Mouse (Mus musculus) MEL (cell line): ENCODE data around the gene Slc34a1. TPM values are rescaled to one million over a fixed set of nuclear protein-coding genes. Genes with fewer than 3 reads are reported as not detected.

Source experiments
- DNase-seq: peaks from one replicate; pipeline ENCODE4 v3.0.0; 2011; ENCODE audit warnings: low read depth, low spot score
- H3K27ac ChIP-seq: 2 replicates; pipeline ENCODE4 v1.5.1; 2012; ENCODE audit warnings: low read depth, mild to moderate bottlenecking, control low read depth, low read length, moderate library complexity; ENCODE audit not compliant: control insufficient read depth
- H3K27me3 ChIP-seq, 2 experiments: fragments of 150-350 bp in 1 of 2; sonication (generic) in 1 of 2; 2 replicates each; pipeline ENCODE4 v1.6.1; 2012; ENCODE audit warnings: low read length in 2 of 2, mild to moderate bottlenecking in 2 of 2, improper control_type of control experiment in 1 of 2, moderate library complexity in 1 of 2; ENCODE audit not compliant: insufficient read depth in 2 of 2, control insufficient read depth in 1 of 2
- H3K36me3 ChIP-seq, 2 experiments: 2 replicates each; pipeline ENCODE4 v1.6.1; 2012 to 2014; ENCODE audit warnings: low read length in 2 of 2, improper control_type of control experiment in 1 of 2, inconsistent platforms in 1 of 2, mild to moderate bottlenecking in 1 of 2; ENCODE audit not compliant: insufficient read depth in 2 of 2, control insufficient read depth in 1 of 2
- H3K4me1 ChIP-seq, 2 experiments: fragments of 150-350 bp in 1 of 2; sonication (generic) in 1 of 2; 2 replicates each; pipeline ENCODE4 v1.6.1; 2012; ENCODE audit warnings: low read length in 2 of 2, improper control_type of control experiment in 1 of 2, mild to moderate bottlenecking in 1 of 2; ENCODE audit not compliant: insufficient read depth in 2 of 2, control insufficient read depth in 1 of 2
- H3K4me3 ChIP-seq, 2 experiments: fragments of 150-350 bp in 1 of 2; sonication (generic) in 1 of 2; 2 replicates each; pipeline ENCODE4 v1.5.1; 2012; ENCODE audit warnings: low read depth in 2 of 2, low read length in 2 of 2, mild to moderate bottlenecking in 2 of 2, moderate library complexity in 2 of 2, control low read depth in 1 of 2, improper control_type of control experiment in 1 of 2; ENCODE audit not compliant: control insufficient read depth in 1 of 2, insufficient read depth in 1 of 2
- H3K79me2 ChIP-seq: 2 replicates; pipeline ENCODE4 v1.6.1; 2012; ENCODE audit warnings: mild to moderate bottlenecking, low read length, moderate library complexity; ENCODE audit not compliant: control insufficient read depth, poor library complexity, insufficient read depth
- H3K9ac ChIP-seq: 2 replicates; pipeline ENCODE4 v1.6.1; 2012; ENCODE audit warnings: low read depth, mild to moderate bottlenecking, control low read depth, low read length, moderate library complexity; ENCODE audit not compliant: control insufficient read depth, poor library complexity, severe bottlenecking
- H3K9me3 ChIP-seq: fragments of 150-350 bp; sonication (generic); replicated peaks from 2 replicates; pipeline ENCODE4 v1.6.1; 2012; ENCODE audit warnings: mild to moderate bottlenecking, low read length, improper control_type of control experiment, moderate library complexity; ENCODE audit not compliant: insufficient read depth
- BHLHE40 ChIP-seq: IDR thresholded peaks from 2 replicates; pipeline ENCODE4 v1.6.1; 2012; ENCODE audit warnings: low read depth, mild to moderate bottlenecking, inconsistent platforms, low read length, improper control_type of control experiment, borderline replicate concordance
- CTCF ChIP-seq, 3 experiments: IDR thresholded peaks in 2 of 3; conservative IDR thresholded peaks in 1 of 3; 2 replicates each; pipeline ENCODE4 v1.5.1; 2011 to 2012; ENCODE audit warnings: low read length in 3 of 3, low read depth in 2 of 3, mild to moderate bottlenecking in 2 of 3, improper control_type of control experiment in 1 of 3, inconsistent platforms in 1 of 3, mixed read lengths in 1 of 3, moderate library complexity in 1 of 3; ENCODE audit not compliant: control insufficient read depth in 1 of 3, insufficient read depth in 1 of 3, poor library complexity in 1 of 3, severe bottlenecking in 1 of 3
- E2F4 ChIP-seq: IDR thresholded peaks from 2 replicates; pipeline ENCODE4 v1.6.1; 2011; ENCODE audit warnings: low read depth, low read length, improper control_type of control experiment, borderline replicate concordance
- GABPA ChIP-seq: IDR thresholded peaks from 2 replicates; pipeline ENCODE4 v1.6.1; 2012; ENCODE audit warnings: low read depth, mild to moderate bottlenecking, inconsistent platforms, low read length, improper control_type of control experiment, moderate library complexity
- HCFC1 ChIP-seq: IDR thresholded peaks from 2 replicates; pipeline ENCODE4 v1.6.1; 2012; ENCODE audit warnings: low read depth, mild to moderate bottlenecking, inconsistent platforms, low read length, improper control_type of control experiment, moderate library complexity
- MAFK ChIP-seq: IDR thresholded peaks from 2 replicates; pipeline ENCODE4 v1.6.1; 2011; ENCODE audit warnings: low read depth, mild to moderate bottlenecking, low read length, improper control_type of control experiment, borderline replicate concordance
- MXI1 ChIP-seq: IDR thresholded peaks from 2 replicates; pipeline ENCODE4 v1.6.1; 2011; ENCODE audit warnings: mild to moderate bottlenecking, low read depth, low read length, improper control_type of control experiment
- MYC ChIP-seq: IDR thresholded peaks from 2 replicates; pipeline ENCODE4 v1.6.1; 2011; ENCODE audit warnings: low read depth, mild to moderate bottlenecking, low read length, improper control_type of control experiment, moderate library complexity
- NELFE ChIP-seq: IDR thresholded peaks from 2 replicates; pipeline ENCODE4 v1.6.1; 2011; ENCODE audit warnings: low read depth, low read length, improper control_type of control experiment
- POLR2AphosphoS5 ChIP-seq: IDR thresholded peaks from 2 replicates; pipeline ENCODE4 v1.6.1; 2012; ENCODE audit warnings: low read depth, borderline replicate concordance, mild to moderate bottlenecking, inconsistent platforms, low read length, moderate library complexity, mixed read lengths
- SIN3A ChIP-seq: IDR thresholded peaks from 2 replicates; pipeline ENCODE4 v1.6.1; 2012; ENCODE audit warnings: low read length, improper control_type of control experiment, inconsistent platforms
- TAL1 ChIP-seq: IDR thresholded peaks from 2 replicates; pipeline ENCODE4 v1.6.1; 2012; ENCODE audit warnings: mild to moderate bottlenecking, inconsistent platforms, low read length, moderate library complexity, mixed read lengths
- UBTF ChIP-seq: IDR thresholded peaks from 2 replicates; pipeline ENCODE4 v1.6.1; 2012; ENCODE audit warnings: low read depth, mild to moderate bottlenecking, inconsistent platforms, low read length, improper control_type of control experiment, moderate library complexity, borderline replicate concordance; ENCODE audit not compliant: insufficient read depth
- USF1 ChIP-seq: IDR thresholded peaks from 2 replicates; pipeline ENCODE4 v1.6.1; 2014; ENCODE audit warnings: low read depth, mild to moderate bottlenecking, inconsistent platforms, low read length, improper control_type of control experiment, moderate library complexity
- ZMIZ1 ChIP-seq: IDR thresholded peaks from 2 replicates; pipeline ENCODE4 v1.6.1; 2012; ENCODE audit warnings: low read depth, mild to moderate bottlenecking, inconsistent platforms, low read length, improper control_type of control experiment, moderate library complexity
- ZNF384 ChIP-seq: IDR thresholded peaks from 2 replicates; pipeline ENCODE4 v1.6.1; 2012; ENCODE audit warnings: low read depth, mild to moderate bottlenecking, inconsistent platforms, low read length, improper control_type of control experiment
- polyA plus RNA-seq, 2 experiments: library from polyadenylated mRNA; stranded (reverse) in 1 of 2; unstranded in 1 of 2; fragments of >175 nt in 1 of 2; fragments of >200 nt in 1 of 2; gene quantifications; 2 replicates each; pipeline versions ENCODE4 v1.2.1 to v1.2.4; 2012; ENCODE audit warnings: low replicate concordance in 2 of 2, low read depth in 1 of 2; ENCODE audit not compliant: insufficient read length in 2 of 2, insufficient read depth in 1 of 2, missing spikeins in 1 of 2
- total RNA-seq: library from RNA; depleted of rRNA; stranded (reverse); fragments of 300-350 nt; gene quantifications from 2 replicates; pipeline ENCODE4 v1.2.3, GENCODE M21; 2012

The Slc34a1 gene
- total and polyA plus RNA-seq, 3 experiments: not detected

DNA sequence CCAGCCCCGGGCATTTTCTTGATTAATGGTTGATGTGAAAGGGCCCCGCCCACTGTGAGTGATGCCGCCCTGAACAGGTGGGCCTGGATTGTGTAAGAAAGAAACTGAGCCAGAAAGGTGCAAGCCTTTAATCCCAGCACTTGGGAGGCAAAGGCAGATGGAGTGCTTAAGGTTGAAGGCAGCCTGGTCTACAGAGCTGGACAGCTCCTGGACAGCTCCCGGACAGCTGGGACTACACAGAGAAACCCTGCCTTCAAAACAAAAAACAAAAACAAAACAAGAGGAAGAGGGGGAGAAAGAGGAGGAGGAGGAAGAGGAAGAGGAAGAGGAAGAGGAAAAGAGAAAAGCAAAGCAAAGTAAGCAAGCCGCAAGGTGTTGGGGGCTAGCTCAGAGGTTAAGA, 21.2 kb downstream of the Slc34a1 start:
- Histone ChIP-seq H3K9me3 (no peaks in the 10 kb centered on the region), H3K79me2 (no peaks in the 10 kb centered on the region), H3K4me1 (peaks cover 0 to 8% of the 10 kb centered on the region in 2 experiments; a peak in 2 of 4 replicates), H3K36me3 (no peaks in the 10 kb centered on the region), H3K27ac (no peak overlapping the region), H3K4me3 (no peak overlapping the region), H3K9ac (no peak overlapping the region), H3K27me3 (no peaks in the 10 kb centered on the region)
- peak; percentile 40 for DNase-seq
- peak; percentile 95 for TF ChIP-seq SIN3A
- TF ChIP-seq ZMIZ1: no peak
- TF ChIP-seq MXI1: peak; percentile 76

DNA sequence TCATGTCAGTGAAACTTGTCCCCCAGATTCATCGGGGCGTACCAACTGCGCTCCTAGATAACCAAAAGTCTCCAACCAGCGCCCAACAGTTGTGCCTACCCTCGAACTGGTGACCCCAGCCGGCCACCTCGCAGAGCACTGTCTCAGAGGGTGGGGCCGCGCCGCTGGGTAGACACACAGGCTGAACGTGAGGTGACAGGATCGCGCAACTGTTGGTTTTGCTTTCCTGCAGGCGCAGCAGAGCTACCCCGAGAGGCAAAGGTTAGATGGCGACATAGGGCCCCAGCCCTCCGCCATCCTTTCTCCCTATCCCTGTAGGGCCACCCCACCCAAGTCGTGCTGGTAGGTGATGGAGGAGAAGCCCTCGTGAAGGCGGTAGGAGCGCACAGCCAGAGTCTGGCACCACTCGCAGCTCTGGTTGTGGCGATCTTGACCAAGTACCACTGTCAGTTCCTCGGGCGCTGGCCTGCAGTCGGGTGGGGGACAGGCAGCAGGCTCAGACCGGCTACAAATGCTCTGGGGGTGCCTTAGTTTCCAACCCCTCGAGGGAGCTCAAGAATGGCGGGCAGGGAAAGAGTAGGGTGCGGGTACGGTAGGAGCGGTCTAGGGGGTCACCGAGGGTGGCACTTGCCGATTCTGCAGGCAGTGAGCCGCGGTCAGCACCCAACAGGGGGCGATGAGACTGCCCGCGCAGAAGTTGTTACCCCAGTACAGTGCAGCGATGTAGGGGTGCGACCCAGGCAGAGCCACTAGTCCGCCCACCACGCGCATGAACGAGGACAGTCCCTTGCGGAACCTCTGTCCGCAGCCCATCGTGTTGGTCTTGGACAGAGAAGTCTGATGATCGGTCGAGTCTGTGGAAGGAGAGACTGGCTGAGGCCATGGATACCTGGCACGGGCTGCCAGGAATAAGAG, 22.3 kb downstream of the Slc34a1 start:
- DNase-seq: no peak

DNA sequence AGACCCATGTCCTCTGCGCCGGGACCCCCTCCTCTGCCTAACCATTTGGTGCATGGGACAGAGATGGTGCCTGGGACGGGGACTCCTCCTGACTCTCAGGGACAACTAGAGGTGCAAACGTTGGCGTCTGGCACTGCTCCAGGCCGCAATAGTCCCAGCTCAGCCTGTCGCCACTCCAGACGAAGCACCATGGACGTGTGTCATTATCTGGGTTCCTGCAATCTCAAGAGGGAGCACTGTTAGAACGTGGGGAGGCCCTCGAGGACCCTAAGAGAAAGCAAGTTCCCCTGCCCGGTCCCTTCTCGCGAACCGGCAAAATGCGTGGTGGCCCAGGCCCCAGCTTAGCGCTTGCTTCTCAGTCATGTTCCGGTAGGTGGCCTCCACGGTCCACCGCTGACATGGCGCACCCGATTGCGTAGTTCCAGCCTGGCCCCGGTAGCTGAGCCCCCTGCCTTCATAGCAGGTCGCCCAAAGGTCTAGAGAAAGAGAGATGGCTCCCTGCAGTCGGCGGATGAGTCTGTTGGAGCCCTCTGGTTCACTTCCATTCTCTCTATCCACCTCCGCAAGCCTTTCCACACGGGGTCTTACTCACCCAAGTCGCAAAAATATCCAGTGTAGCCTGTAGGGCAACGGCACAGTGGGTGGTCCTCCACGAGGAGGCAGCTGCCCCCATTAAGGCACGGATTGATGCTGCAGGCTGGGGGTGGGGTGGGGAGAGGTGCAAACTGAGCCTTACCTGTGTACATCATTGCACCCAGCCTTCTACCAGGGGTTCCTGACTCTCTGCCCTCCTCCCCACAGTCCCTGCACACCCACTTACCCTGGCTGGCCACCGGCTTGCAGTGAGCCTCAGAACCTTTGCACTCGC, 23.2 kb downstream of the Slc34a1 start:
- Histone ChIP-seq H3K27ac (no peak overlapping the region), H3K4me1 (peaks cover 0 to 8% of the 10 kb centered on the region in 2 experiments; a peak in 2 of 4 replicates), H3K4me3 (no peak overlapping the region), H3K9me3 (no peaks in the 10 kb centered on the region), H3K36me3 (no peaks in the 10 kb centered on the region), H3K79me2 (no peaks in the 10 kb centered on the region), H3K9ac (no peak overlapping the region), H3K27me3 (no peaks in the 10 kb centered on the region)
- DNase-seq: no peak
- TF ChIP-seq CTCF (IDR thresholded peaks at IDR 0.05 in 2 of 3, conservative IDR thresholded peaks at IDR 0.05 in 1 of 3; ENCODE audit: control insufficient read depth in 1 of 3, insufficient read depth in 1 of 3, low read depth in 2 of 3, low read length in 3 of 3, poor library complexity in 1 of 3, severe bottlenecking in 1 of 3) (no peak), GABPA (no peak), E2F4 (no peak), MAFK (no peak), HCFC1 (no peak), TAL1 (no peak), ZNF384 (no peak), SIN3A (no peak), MXI1 (no peak)

More for the DNA sequence above, 22.3 kb downstream of the Slc34a1 start:
- Histone ChIP-seq H3K9me3 (no peaks in the 10 kb centered on the region), H3K27ac (no peak overlapping the region), H3K9ac (no peak overlapping the region), H3K4me1 (peaks cover 0 to 8% of the 10 kb centered on the region in 2 experiments; a peak in 2 of 4 replicates), H3K27me3 (no peaks in the 10 kb centered on the region), H3K79me2 (no peaks in the 10 kb centered on the region), H3K4me3 (no peak overlapping the region), H3K36me3 (no peaks in the 10 kb centered on the region)
- no peak for TF ChIP-seq UBTF
- no peak for TF ChIP-seq BHLHE40
- no peak for TF ChIP-seq USF1
- no peak for TF ChIP-seq MAFK
- TF ChIP-seq POLR2AphosphoS5: no peak
- TF ChIP-seq NELFE: no peak
- TF ChIP-seq MYC: no peak
- TF ChIP-seq HCFC1: no peak
